Mouse (Mus musculus) intestine, embryonic 16.5 days (tissue): ENCODE data around the gene Tmem115. TPM values are rescaled to one million over a fixed set of nuclear protein-coding genes. Genes with fewer than 3 reads are reported as not detected.

Experiments used
- ATAC-seq: fragments of 200-750 bp; cut with Nextera tagmentation; 2 replicates; pipeline ENCODE4 v1.8.0; 2017; ENCODE audit warnings: moderate TSS enrichment, moderate library complexity
- H3K27ac ChIP-seq: fragments of 300-500 bp; sonication (generic); 2 replicates; pipeline ENCODE4 v1.5.1; 2014; ENCODE audit warnings: mild to moderate bottlenecking, low read length
- H3K27me3 ChIP-seq: fragments of 300-500 bp; sonication (generic); replicated peaks from 2 replicates; pipeline ENCODE4 v1.6.1; 2014; ENCODE audit warnings: low read length, control low read depth, mixed read lengths; ENCODE audit not compliant: control insufficient read depth, insufficient read depth
- H3K36me3 ChIP-seq: fragments of 300-500 bp; sonication (generic); 2 replicates; pipeline ENCODE4 v1.6.1; 2014; ENCODE audit warnings: low read length, control low read depth; ENCODE audit not compliant: control insufficient read depth, insufficient read depth
- H3K4me1 ChIP-seq: fragments of 300-500 bp; sonication (generic); 2 replicates; pipeline ENCODE4 v1.6.1; 2014; ENCODE audit warnings: low read length, control low read depth, mixed read lengths; ENCODE audit not compliant: control insufficient read depth, insufficient read depth
- H3K4me2 ChIP-seq: fragments of 300-500 bp; sonication (generic); 2 replicates; pipeline ENCODE4 v1.6.1; 2014; ENCODE audit warnings: low read depth, low read length, control low read depth
- H3K4me3 ChIP-seq: fragments of 300-500 bp; sonication (generic); 2 replicates; pipeline ENCODE4 v1.5.1; 2014; ENCODE audit warnings: mild to moderate bottlenecking, low read length
- H3K9ac ChIP-seq: fragments of 300-500 bp; sonication (generic); 2 replicates; pipeline ENCODE4 v1.6.1; 2014; ENCODE audit warnings: low read depth, low read length
- H3K9me3 ChIP-seq: fragments of 300-500 bp; sonication (generic); 2 replicates; pipeline ENCODE4 v1.6.1; 2016; ENCODE audit warnings: low read length, control low read depth; ENCODE audit not compliant: control insufficient read depth
- WGBS: fragments of 180-500 bp; shearing (Covaris S2); extraction: QIAGEN DNeasy Blood & Tissue Kit; methylation state at CpG from one replicate; pipeline ENCODE4 v1.1.7; 2014; 5-methylcytosine and 5-hydroxymethylcytosine counted together
- polyA plus RNA-seq: library from polyadenylated mRNA; unstranded; fragments of >200 nt; fragmentation: Nextera tagmentation; extraction: Ambion mirVana; gene quantifications from 2 replicates; pipeline ENCODE4 v1.2.1, GENCODE M21; 2015

Gene Tmem115
- 39.4 and 40.6 TPM in 2 replicates for polyA plus RNA-seq

DNA sequence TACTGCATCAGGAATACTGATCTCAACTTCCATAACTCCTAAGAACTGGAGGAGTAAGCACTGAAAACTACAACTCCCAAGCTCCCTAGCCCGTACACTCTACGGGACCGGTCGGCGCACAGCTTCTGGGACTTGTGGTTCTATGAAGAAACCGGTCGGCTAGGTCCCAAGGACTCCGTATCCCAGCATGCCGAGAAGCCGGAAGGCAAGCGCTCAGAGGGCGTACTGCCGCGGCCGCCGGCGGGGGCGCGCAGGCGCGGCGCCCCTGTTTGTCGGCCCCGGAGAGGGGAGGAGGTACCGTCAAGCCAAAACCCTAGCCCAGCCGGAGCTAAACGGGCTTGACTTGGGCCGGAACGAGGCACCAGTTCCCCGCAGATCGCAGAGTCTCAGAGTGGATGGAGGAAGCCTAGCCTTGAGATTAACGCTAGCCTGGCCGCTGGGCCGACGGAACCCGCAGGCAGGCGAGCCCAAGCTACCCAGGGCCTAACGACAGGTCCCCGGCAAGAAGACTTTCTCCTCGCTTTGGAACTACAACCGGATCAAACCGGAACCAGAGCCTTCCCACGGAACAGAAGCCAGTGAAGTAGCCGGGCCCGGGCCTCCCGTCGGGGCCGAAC lies at the start of gene Tmem115:
Tmem115 (plus strand) TSS at position 155 of the 617 bp plus-strand sequence.
- H3K27me3 ChIP-seq: no peaks in the 10 kb centered on the region
- H3K27ac ChIP-seq: peak within 1 kb of the TSS; percentile 83
- peak within 1 kb of the TSS; percentile 92 for H3K9ac ChIP-seq
- H3K4me2 ChIP-seq: peak within 1 kb of the TSS; percentile 80
- peak; percentile 98 for ATAC-seq
- H3K9me3 ChIP-seq: no peaks in the 10 kb centered on the region
- WGBS: under 1% methylated on average over 48 of the region's 48 CpGs
- peaks cover 9% of the 10 kb centered on the region; the same call in 1 of the 2 replicates for H3K36me3 ChIP-seq
- peaks cover 21% of the 10 kb centered on the region for H3K4me1 ChIP-seq
- H3K4me3 ChIP-seq: peak within 1 kb of the TSS; percentile 82

DNA sequence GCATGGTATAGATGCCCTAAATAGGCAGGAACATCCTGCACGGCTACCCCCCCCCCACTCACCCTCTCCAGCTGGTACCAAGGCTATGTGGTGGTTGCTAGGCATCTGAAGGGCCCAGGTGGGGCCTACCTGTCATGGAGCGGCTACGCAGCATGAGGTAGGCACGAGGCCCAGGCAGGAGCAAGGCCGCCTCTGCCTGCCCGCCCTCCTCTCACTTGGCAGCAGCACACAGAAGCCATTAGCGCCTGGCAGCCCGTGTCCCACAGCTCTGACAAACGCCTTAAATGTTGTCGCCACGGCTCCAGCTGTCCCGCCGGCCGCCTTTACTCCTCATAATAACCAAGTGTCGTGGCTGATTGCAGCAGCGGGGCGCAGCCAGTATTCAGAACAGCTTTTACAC lies 49.4 kb upstream of the Tmem115 start:
- H3K4me3 ChIP-seq: no peak overlapping the region
- H3K4me1 ChIP-seq: no peaks in the 10 kb centered on the region
- no peaks in the 10 kb centered on the region for H3K36me3 ChIP-seq
- no peak for ATAC-seq
- H3K9me3 ChIP-seq: no peaks in the 10 kb centered on the region
- 72% methylated on average over 17 of the region's 17 CpGs for WGBS
- no peaks in the 10 kb centered on the region for H3K27me3 ChIP-seq
- H3K4me2 ChIP-seq: no peak overlapping the region
- H3K27ac ChIP-seq: no peak overlapping the region
- H3K9ac ChIP-seq: no peak overlapping the region

DNA sequence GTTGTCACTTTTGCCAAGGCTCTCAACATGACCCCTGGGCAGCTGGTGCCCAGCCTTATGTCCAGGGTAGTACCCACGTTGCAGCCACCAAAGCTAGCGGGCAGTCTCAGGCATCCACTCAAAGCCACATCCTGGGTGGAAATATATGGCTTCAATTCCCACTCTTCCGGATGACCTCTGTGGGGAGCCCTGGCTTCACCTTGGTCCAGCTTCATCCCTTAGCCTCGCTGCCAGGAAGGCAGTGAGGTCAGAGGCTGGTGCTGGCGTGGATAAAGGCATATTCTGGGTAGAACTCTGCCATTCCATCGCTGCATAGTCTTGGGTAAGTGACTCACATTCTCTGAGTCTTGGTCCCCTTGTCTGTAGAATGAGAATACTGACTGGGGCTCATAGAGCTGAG lies 49.0 kb upstream of the Tmem115 start:
- 80% methylated on average over 6 of the region's 6 CpGs for WGBS
- no peak for ATAC-seq
- Histone ChIP-seq H3K4me2 (no peak overlapping the region), H3K4me1 (no peaks in the 10 kb centered on the region), H3K27me3 (no peaks in the 10 kb centered on the region), H3K36me3 (no peaks in the 10 kb centered on the region), H3K9me3 (no peaks in the 10 kb centered on the region), H3K27ac (no peak overlapping the region), H3K4me3 (no peak overlapping the region), H3K9ac (no peak overlapping the region)

DNA sequence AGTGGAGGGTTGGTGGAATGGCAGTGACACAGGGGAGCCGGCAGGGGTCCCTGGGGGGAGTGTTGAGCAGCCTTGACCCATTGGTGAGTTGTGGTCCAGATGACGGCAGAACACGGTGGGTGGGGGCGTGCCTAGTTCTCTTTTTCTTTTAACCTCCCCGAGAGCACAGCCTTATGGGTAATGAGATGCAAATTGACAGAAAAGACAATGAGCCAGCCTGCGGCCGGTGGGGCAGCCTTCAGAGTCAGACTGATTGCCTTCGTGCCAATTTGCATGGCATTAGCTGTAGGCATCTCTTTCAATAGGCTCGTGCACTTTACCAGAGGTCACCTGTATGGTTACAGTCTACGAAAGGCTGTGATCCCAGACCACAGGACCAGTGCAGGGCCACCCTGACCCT lies 47.7 kb upstream of the Tmem115 start:
- Histone ChIP-seq H3K4me2 (no peak overlapping the region), H3K9ac (no peak overlapping the region), H3K36me3 (no peaks in the 10 kb centered on the region), H3K27ac (no peak overlapping the region), H3K9me3 (no peaks in the 10 kb centered on the region), H3K27me3 (no peaks in the 10 kb centered on the region), H3K4me3 (no peak overlapping the region), H3K4me1 (no peaks in the 10 kb centered on the region)
- no peak for ATAC-seq
- WGBS: 72% methylated on average over 10 of the region's 10 CpGs

DNA sequence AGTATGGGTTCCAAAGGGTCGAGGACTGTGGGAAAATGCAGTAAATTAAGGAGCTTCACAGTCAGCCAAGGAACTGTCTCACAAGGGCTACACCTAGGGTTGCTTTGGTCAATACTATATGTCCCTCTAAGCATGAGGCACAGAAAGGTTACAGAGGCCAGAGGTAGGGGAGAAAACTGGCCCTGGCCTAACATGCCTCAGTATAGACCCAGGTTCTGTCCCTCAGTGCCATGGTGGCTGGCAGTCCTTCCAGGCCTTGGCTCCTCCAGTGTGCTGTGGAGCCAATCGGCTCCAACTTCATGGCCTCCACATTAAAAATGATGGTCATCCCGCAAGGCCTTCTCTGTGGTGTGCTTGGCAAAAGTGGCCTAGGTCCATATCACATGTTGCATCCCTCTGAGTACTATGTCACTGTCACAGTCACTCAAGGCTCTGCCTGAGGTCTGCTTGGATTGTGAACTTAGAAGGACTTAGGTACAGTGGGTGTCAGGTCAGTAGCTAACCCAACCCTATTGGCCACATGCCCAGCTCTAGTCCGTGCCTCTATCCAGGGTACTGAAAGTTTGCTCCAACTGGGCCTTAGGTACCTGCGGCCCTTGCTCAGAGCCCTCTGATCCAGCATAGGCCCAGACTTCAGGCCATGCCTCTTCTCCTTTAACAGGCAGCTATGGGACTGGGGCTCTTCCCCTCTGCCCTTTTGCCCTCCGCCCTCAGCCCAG lies 47.1 kb upstream of the Tmem115 start:
- Histone ChIP-seq H3K4me3 (no peak overlapping the region), H3K36me3 (no peaks in the 10 kb centered on the region), H3K9ac (no peak overlapping the region), H3K4me1 (no peaks in the 10 kb centered on the region), H3K27me3 (no peaks in the 10 kb centered on the region), H3K27ac (no peak overlapping the region), H3K9me3 (no peaks in the 10 kb centered on the region), H3K4me2 (no peak overlapping the region)
- WGBS: 61% methylated on average over 6 of the region's 6 CpGs
- no peak for ATAC-seq

DNA sequence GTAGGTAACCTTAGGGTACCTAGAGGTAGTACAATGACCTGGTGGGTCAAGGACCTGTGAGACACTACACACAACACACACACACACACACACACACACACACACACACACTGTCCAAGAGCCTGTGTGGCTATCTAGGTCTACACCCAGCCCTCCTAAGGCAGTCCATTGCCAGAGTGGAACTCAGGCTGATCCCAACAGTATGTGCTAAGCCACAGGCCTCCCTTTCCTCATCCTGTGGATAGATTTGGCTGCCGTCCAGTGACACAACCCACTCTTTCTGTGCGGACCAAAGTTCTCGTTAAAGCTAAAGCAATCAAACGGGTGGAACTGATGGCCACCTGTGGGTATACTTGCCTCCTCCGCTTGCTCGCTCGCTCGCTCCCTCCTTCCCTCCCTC lies 43.6 kb upstream of the Tmem115 start:
- no peaks in the 10 kb centered on the region for H3K9me3 ChIP-seq
- H3K4me3 ChIP-seq: no peak overlapping the region
- H3K27ac ChIP-seq: no peak overlapping the region
- H3K36me3 ChIP-seq: no peaks in the 10 kb centered on the region
- no peak for ATAC-seq
- no peak overlapping the region for H3K9ac ChIP-seq
- H3K27me3 ChIP-seq: no peaks in the 10 kb centered on the region
- 64% methylated on average over 8 of the region's 8 CpGs for WGBS
- H3K4me2 ChIP-seq: no peak overlapping the region
- no peaks in the 10 kb centered on the region for H3K4me1 ChIP-seq

DNA sequence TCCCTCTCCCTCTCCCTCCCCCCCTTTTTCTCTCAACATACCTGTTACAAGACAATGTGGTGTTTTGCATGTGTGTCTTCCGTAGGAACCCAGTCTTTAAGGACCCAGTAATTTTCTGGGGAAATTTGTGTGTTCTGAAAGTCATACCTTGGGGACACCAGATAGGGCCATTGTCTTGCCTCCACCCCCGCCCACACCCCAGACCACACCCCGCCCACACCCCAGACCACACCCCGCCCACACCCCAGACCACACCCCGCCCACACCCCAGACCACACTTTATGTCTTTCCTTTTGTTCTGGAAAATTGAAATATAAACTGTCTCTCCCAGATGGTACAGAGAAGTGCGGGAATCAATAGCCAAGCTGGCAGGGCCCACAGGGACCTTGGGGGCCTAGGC lies 43.1 kb upstream of the Tmem115 start:
- Histone ChIP-seq H3K9ac (no peak overlapping the region), H3K27me3 (no peaks in the 10 kb centered on the region), H3K4me2 (no peak overlapping the region), H3K4me3 (no peak overlapping the region), H3K27ac (no peak overlapping the region), H3K9me3 (no peaks in the 10 kb centered on the region), H3K4me1 (no peaks in the 10 kb centered on the region), H3K36me3 (no peaks in the 10 kb centered on the region)
- ATAC-seq: no peak
- 67% methylated on average over 6 of the region's 6 CpGs for WGBS

DNA sequence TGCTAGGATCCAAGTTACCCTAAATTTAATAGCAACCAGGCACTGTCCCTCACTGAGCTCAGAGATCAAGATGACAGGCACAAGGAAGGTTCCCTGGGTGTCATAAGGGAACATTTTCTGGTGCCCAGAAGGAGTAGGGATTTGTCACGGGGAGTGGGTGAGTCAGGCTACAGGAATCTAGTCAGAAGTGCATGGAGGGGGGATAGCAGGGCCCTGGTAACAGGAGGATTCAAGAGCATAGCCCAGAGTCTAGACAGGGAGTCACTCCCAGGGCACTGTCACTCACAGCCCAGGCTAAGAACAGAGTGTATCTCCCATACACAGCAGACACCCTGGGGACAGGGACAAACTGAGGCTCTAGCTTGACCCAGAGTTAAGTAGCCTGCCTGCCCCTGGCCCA lies 40.2 kb upstream of the Tmem115 start:
- Histone ChIP-seq H3K9me3 (no peaks in the 10 kb centered on the region), H3K27ac (no peak overlapping the region), H3K4me2 (no peak overlapping the region), H3K9ac (no peak overlapping the region), H3K4me1 (no peaks in the 10 kb centered on the region), H3K36me3 (no peaks in the 10 kb centered on the region), H3K27me3 (no peaks in the 10 kb centered on the region), H3K4me3 (no peak overlapping the region)
- no peak for ATAC-seq
- 55% methylated on average over 1 of the region's 1 CpGs for WGBS

DNA sequence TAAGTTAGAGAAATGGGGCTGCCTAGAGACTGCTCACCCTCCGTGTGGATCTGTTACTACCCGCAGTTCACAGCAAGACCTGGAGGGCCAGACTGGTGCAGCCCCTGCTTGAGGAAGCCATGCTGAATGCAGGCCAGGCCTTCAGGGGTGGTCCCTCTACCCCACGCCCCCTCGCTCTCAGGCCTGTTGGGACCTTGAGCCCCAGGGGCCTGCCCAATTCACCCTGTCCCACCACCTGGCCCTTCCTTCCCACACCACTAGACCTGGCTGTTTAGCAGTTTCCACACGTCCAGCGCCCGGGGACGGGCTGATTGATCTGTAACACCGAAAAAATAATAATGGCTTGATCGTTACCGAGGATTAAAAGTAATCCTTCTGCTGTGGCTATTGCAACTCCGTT lies 39.5 kb upstream of the Tmem115 start:
- Histone ChIP-seq H3K27ac (no peak overlapping the region), H3K4me1 (no peaks in the 10 kb centered on the region), H3K36me3 (no peaks in the 10 kb centered on the region), H3K27me3 (no peaks in the 10 kb centered on the region), H3K4me2 (no peak overlapping the region), H3K9me3 (no peaks in the 10 kb centered on the region), H3K4me3 (no peak overlapping the region), H3K9ac (no peak overlapping the region)
- WGBS: 78% methylated on average over 12 of the region's 12 CpGs
- no peak for ATAC-seq
